Mouse (Mus musculus) layer of hippocampus, adult 11-12 months (tissue): Measurements from ENCODE around the gene Cacnb4.

ENCODE experiments used
- DNase-seq: peaks from one replicate; pipeline ENCODE4 v3.0.0; 2022; ENCODE audit warnings: low spot score

The Cacnb4 gene

DNA sequence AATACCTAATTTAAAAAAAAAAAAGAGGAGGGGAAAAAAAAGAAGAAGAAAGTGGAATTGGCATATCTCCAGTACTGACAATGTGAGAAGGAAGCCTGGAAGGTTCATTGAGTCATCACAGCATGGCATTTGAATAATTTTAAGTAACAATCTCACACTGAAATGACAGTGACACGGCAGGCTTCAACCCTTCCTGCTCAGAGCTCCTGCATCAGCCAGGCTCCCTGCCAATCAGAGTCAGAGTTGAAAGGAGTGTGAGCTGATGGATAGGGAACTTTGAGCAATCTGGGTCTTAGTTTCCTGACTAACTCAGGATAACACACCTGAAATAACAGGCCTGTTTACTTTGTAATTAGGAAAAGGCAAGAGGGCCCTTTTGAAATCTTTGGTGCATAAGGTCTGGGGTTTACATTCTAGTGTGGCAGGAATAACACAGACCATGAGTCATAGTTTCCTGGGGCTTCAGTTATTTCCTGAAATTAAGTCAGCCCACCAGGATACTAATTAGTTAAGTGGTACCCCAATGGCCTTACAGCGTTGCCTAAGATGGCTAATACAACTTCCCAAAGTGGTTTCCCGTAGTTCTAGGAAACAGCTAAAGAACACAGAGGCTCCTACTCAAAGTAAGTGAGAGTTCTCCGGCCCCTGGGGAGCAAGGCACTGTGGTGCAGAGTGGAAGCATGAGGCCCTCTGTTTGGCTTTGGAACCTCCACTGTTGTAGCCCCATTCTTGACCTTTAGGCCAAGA is 204.9 kb downstream of the Cacnb4 start:
- DNase-seq = no peak

DNA sequence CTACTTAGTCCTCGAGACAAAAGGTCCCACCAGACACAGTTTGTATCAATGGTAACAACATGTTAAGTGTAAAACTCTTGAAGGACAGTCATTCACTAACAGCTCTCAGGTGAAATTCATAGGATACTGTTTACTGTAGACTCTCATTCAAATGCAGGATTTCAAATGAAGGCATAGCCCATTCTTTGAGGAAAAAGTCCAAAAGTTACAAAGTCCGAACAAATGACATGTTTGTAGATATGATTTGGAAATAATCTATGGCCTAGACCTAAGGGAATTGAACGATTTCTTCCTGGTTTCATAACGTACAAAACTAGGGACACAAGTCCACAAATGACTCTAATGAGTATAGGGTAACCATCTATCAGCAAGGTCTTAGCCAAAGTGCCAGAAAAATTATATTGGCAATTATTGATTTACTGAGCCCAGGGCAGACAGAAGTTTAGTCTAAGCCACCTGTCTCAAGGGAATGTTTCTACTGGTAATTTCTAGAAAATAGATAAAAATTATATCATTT is 206.5 kb downstream of the Cacnb4 start:
- no peak for DNase-seq

DNA sequence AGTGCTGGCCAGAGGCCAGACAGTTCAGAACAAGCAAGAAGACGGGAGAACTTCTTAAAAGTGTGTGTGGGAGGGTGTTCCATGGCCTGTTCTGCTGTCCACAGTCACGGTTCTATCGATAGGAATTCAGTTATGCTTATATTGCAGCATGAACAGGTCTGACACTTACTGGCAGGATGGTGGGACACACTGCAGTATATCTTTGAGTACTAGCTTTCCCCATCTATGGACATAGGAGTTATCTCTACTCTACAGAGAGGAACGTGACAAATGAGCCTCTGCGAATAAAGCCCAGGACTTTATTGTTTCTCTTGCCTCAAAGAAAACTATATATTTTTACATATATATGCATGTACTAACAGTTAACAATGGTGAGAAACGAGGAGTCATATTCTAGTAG is 209.0 kb downstream of the Cacnb4 start:
- no peak for DNase-seq

DNA sequence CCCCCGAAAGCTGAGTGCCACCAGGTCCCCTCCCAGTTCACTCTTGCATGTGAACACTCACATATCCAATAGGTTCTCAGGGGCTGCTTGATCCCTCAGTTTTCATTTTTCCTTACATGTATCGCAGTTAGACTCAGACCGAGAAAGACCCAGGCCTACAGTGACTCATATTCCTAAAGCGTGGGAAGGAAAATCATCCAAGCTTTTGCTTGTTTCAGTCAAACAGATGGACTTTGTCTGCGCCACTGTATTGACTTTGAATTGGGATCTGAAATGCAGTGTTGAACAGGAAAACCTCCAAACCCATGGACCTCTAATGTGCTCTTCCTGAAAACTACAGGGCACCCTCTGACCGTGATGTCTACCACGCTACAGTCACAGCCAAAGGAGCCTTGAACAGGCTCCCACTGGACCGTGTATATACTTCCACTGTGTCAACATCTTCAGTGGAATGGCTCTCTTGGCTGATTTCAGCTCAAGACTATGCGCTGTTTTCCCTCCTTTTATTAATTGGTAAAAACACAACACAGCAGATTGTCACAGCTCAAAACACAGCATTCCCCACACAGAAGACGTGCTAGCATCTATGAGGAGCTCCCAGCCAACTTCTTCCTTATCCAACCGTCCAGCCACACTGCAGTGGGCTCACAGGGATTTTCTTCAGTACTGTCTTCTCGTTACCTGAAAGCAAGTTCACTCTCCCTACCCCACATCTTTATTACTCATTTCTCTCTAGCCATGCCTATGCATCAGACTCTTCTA is 215.2 kb downstream of the Cacnb4 start:
- DNase-seq = peak; percentile 28

DNA sequence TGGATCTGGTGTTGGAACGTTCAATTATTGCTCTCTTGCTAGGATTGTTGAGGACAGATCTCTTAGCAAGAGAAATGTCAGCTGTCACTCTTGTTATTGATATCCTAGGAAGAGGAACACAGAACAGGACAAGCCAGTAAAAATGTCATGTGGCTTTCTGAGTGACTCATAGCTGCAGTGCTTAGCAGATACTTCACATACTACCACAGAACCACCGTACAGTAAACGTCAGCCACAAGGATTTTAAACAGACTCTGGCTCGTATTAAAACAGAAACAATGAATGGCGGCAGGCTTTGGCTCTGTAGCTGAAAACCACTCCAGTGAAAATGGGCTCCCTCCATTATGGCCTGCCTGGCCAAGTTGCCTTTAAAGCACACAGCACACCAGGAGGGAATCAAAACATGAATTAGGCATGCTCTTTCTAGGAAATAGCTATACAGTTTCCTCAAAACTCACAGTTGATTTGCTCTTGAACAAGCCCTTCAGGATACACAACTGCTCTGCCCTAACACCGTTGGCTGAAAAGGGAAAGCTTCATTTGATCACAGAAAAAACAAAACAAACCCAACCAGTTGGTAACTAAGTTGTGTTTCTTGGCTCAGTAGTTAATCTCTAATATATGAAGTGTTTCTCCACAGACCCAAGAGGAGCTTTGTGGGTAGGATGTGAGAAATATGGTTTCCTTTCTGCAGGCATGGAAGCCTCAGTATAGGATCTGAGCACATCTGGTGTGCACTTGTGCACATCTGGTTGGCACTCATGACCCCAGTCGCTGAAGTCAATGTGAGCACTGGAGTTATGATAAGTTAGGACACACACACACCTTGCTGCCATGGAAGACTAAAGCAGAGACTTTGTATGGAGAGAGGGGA is 220.8 kb downstream of the Cacnb4 start:
- no peak for DNase-seq

DNA sequence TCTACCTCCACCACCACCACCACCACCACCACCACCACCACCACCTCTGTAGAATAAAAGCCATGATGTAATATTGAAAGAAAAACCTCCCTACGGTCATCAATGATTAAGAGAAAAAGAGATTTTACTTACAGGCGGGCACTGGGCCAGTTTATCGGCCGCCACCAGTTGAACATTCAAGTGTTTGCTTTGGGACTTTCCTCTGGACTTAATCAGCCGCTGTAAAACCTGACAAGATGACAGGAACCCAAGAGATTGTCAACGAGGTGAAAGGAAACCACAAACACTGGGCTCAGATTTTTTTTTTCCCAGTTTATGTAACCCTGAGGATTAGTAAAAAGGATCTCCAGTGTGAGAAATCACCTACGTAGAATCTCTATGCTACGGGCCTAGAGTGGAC is 226.8 kb downstream of the Cacnb4 start:
- DNase-seq = no peak

DNA sequence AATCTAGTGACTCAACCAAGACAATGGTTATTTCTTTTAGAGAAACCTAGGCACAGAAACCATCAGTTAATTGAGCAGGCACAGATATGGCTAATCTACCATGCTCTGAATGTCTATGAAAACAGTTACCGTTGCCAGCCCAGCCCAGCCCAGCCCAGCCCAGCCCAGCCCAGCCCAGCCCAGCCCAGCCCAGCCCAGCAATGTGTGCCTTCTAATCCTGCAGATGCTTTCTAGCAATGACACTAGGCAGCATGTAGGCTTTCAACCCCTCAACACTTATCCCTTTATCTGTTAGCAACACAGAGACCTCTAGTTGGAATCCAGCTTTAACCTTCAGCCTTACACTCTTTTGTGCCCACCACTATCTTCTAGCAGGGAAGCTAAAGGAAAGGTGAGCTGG is 227.7 kb downstream of the Cacnb4 start:
- DNase-seq = no peak

DNA sequence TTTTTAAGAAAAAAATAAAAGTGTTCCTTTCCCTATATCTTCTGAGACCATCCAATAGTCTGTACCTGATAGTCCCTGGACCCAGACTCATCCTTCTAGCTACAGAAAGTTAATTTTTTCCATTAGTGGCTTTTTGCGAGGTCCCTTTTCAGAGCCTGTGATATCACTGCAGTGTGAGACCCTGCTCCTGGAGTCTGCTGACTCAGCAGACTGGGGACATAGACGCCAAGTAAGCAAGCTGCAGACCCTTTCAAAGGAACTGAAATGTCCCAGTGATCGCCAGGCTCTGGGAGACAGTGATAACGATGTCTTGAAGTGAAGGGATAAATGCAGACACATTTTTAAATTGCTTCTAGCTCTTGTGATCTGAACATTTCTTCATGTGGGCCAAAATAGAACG is 230.0 kb downstream of the Cacnb4 start:
- DNase-seq = no peak

DNA sequence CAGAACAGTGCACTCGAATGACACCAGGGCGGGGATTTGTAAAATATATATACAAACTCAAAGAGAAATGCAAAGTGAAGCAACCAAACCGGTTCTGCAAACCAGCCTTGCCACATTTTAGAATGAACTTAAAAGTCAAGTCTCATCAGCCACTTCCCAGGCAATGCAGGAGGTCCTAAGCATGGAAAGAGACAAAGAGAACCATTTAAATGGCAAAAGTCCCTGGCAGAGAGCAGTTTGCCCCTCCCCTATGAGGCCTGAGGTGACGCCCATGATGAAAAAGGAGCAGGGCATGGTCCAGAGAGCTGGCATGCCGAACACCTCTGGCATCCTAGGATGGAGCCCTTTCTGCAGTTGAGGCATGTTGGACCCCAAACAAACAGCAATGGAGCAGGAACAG is 234.5 kb downstream of the Cacnb4 start:
- DNase-seq = no peak

DNA sequence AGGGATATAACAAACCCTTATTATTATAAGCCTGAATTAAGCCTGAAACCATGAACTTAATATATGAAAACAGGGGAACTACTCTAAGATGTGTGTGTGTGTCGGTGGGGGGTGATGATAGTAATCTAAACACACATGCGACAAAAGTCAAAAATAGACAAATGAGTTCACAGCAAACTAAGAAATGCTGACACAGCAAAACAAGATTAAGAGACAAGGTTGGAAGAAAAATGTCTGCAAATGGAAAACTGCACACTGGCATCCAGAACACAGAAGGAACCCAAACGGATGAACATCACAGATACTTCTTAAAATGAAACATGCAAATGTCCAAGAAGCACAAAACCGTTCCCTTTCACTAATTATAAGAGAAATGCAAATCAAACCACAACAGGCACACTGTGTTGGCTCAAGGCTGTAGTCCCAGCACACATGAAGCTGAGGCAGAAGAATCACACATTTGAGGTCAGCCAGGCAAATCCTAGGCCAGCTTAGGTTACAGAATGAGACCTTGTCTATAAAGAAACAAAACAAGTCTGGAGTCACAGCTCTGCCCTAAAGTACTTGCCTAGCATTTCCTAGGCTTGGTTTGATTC is 236.1 kb downstream of the Cacnb4 start:
- no peak for DNase-seq

DNA sequence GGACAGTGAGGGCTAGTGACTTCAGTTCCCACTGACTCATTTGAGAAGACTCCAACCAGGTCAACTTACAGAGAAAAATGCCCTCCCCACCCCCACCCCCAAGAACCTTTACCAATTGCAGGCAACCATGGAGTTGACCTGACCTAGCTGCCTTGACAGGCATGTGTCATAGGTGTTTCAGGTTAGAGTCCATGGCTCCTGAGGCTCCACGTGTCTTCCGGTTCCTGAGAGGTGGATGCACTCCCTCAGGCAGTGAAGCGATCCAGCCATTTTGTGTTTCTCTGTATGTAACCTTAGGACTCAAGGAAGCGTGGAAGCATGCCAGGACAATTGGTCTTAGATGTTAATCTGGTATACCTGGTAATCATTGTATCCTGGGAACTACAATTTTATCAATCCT is 238.2 kb downstream of the Cacnb4 start:
- DNase-seq = no peak

DNA sequence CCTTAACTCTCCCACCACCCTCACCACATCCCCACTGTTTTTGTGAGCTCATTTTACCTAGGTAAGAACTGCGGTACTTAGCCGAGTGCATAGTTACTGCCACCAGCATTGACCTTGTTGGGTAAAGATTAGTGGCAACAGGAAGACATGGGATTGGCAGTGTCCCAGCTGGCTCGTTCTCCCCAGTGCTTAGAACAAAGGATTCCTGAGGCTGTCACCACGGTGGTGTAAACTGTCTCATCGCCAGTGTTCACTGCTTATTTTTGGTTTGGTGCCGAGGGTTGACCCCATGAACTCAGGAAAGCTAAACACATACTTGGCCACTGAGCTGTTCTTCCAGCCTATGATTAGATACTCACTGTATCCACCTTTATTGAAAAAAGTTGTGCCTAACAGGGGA is 238.6 kb downstream of the Cacnb4 start:
- no peak for DNase-seq

DNA sequence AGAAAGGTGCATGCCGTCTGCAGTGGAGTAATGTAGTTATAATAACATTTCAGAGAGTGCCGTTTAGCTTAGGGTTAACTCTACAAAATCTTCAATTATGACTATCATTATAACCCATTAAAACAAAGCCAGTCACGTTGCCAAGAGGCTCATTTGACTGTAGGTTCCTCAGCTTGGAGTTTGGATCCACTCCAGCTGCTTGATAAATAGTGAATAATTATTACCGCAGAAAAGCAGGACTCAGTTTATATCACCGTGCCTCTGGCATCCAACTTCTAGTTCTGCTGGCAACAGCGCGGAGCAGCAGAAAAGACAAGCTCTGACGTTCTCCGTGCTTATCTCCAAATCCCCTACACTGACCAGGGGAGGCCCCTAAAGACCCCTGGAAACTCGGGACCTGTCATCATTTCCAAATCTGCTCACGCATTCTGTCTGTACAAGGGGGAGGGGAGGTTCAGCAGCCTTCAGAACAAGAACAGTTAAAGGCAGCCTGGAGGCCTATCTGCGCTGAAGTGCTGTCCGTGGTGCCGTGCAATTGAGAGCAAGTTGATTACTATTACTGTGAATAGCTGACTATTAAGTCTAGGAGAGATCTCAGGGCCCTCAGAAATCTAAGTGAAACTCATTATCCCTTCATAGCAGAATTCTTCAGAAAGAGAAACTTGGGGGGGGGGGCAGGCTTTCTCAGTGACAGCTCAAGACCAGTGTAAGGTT is 240.6 kb downstream of the Cacnb4 start:
- DNase-seq = no peak

DNA sequence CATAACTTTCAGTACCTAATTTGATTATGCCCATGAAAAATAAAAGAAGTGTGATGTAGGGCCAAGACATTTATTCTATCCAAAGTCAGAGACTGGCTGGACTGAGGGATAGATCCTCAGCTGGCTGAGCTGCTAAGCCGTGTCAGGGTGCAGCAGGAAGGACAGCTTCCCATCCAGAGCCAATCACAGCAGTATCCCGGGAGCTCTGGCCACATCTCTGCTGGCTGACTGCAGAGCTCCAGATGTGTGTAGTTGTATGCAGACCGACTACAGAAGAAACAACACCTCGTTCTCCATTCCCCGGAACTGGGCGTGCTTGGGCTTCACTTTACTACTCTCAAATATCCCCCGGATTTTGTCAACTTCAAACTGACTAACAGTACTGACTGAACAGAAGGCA is 243.3 kb downstream of the Cacnb4 start:
- DNase-seq = no peak

DNA sequence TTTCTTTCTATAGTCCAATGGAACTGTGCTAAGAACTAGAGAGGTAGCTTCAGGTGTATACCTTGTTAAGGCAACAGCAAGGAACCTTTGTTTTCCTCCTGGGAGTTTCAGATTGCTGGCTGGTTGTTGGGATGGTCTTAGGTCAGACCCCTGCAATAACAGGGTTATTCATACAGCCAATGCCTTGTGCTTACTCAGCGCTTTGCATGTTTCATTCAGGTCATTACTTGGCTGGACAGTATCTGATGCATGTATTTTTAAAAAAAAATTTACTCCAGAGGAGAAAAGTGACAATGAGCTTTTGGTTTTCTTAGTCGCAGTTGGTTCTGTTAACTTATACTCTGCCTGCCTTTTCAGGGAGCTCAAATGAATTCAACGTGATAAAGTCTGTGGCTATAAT is 249.2 kb downstream of the Cacnb4 start:
- no peak for DNase-seq

DNA sequence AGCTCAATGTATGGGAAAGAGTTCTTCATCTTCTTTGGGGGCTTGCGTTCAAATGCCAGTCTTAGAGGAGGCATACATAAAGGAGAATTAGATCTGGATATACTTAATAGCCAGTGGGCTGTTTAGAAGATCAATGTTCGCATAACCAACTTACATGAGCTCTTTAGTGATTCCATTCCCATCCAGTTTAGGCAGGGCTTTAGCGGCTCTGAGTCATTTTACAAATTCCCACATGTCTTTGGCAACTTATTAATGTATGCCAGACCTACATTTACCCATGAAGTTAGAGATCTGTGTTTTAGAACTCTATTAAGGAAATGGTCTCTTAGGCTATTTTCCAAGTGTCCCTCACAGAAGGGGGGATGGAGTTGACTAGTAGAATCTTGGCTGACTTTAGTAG is 250.6 kb downstream of the Cacnb4 start:
- no peak for DNase-seq

DNA sequence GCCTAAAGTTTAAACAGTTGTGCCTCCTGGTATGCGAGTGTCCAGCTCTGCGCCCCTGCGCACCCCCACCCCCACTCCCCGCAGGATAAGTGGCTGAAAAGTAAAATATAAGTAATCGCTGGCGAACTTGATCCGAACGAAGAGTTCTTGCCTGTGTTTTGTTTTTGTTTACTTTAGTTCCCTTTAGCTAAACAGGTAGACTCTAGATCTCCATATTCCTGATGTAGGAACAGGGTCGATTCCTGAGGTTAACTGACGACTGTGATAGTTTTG is 251.2 kb downstream of the Cacnb4 start:
- DNase-seq = no peak

DNA sequence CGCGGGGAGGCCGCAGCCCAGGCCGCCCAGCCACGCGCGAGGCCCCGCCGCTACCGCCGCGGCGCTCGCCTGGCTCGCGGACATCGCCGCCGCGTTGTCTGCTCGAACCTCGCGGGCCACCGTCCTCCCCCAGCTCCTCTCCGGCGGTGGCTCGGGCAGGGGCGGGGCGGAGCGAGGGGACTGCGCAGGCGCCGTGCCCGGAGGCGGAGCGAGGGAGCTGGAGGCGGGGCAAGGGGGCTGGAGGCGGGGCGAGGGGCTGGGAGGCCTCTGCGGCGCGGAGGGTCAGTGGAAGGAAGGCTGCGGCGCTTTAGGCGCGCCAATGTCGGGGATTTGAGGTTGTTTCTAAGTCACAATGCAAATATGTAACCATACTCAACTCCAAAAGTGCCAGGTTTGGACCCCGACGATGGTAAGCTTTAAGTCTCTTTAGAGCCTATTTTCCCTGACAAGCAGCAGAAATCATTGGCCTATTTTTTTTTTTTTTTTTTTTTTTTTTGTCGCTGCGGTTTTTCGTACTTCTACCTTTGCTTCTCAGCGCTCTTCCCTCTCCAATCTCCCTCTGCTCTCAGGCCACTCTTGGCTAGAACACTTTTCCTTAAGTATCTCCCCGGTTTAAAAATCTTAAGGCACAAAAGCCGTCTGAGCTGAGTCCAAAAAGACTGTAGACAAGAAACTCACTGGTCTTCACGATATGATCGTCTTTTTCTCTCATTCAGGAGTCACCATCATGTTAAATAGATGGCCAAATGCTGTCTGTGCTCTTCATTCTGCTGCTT is 251.7 kb downstream of the Cacnb4 start, which contains the start of gene Arl5a:
Arl5a (minus strand) TSS at position 155 of the 776 bp plus-strand sequence.
- peak; percentile 93 for DNase-seq

DNA sequence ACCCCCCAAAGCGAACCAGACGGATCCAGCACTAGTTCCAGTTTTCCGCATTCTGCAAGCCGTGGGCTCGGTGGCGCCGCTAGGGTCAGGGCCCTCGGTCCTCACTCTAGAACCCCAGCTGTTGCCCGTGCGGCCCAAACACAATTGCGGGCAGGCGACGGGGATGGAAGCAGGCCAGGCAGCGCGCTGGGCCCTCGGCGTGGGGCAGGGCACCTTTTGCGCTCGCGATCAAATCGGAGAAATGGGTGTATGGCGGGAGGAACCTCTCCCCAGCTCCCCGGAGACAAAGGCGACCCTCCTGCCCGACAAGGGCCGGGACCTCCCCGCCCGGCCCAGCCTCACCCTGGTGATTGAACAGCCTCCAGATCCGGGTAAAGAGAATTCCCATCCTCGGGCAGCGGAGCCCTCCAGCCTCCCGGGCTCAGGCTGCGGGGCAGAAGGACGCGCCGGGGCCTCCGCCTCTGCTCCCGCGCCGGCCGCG is 252.3 kb downstream of the Cacnb4 start:
- no peak for DNase-seq

DNA sequence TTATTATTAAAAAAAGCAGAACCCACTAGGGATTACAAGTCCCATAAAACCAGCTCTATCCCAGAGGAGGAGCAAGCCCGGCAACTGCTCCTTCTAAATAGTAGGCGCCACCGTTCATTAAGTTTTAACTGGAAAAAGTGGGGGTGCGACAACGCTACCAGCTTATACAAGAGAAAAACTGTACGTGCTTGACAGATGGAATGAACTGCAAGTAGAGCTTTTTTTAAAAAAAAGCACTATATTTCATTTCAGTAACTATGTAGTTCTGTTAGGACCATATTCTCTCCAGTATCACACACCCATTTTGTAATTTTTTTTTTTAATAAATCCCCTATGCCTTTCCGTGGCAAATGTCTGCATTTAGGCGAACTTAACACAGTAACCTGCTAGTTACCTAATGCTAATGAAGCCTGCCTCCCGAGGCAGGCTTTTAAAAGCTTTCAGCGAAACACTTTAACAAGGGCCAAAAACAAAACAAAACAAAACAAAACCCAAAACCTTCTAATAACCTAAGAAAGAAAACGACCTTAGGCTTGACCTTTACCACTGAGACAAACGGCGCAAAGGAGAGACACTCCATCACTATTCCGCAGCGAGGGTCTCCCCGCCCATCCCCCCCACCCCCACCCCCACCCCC is 252.9 kb downstream of the Cacnb4 start:
- DNase-seq = no peak
